Mouse (Mus musculus) ovary, postnatal 14 days (tissue): ENCODE measurements around the gene Rpl39.
A peak's percentile ranks its signal among the peaks of the same experiment; 100 is the strongest.
"Not testable (repeated sequence)": the region's sequence is repeated elsewhere in the genome, so short reads cannot be mapped to it uniquely, and the experiment has no call there.

Experiments
- DNase-seq: peaks from one replicate; pipeline ENCODE4 v3.0.0; 2022; ENCODE audit warnings: low spot score

Rpl39 gene

DNA sequence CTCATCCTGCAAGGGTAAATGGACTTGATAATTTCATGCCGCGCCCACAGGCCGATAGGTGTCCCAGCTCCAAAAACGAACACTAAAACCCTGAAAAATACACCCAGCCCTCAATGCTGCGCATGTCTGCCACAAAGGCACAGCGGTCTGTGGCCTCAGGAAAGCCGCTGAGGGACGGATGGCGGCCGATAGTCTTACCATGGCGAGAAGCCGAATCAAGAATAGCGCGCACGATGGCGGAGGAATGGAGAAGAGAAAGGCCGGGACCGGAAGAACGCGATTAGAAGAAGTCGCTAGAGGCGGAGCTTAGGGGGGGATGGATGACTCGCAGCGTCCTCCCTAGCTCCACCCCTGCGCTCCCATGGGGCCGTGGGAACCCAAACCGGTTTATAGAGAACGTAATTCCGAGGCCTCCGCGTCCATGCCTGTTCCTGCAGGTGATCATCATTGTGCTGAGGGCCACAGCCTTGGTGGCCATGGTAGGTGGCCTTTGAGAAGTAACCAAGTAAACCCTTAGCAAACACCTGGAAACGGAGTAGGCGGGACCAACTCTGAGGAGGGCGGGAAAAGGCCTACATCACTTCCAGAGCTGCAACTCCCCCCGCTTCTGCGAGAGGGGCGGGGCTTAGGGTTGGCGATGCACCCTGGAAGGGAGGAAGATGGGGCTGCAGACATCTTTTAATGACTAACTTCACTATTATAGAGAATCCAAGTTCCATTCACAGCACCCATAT, at the start of gene Rpl39:
Gene Rpl39 (minus strand): TSS at position 476 of the 734 bp plus-strand sequence.
- DNase-seq = peak; percentile 65

DNA sequence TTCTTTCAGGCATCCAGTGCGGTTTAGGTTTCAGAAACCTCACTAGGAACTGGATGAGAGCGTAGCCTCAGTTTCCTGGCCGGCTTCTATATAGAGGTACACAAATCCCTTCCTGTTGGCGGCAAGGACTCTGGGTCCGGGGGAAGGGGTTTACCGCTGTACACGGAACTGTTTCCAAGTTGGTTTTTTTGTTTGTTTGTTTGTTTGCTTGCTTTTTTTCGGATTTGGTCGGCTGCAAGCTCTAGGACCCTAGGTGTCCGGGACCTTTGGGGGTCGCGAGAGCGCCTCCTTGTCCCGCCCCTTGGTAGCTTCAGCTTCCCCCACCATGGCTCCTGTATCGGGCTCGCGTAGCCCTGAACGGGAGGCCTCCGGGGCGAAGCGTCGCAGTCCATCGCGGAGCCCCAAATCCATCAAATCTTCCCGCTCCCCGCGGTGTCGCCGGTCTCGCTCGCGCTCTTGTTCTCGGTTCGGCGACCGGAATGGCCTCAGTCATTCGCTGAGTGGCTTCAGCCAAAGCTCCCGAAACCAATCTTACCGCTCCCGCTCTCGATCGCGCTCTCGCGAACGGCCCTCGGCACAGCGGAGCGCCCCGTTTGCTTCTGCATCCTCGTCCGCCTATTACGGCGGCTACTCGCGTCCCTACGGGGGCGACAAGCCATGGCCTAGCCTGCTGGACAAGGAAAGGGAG, 41.6 kb upstream of the Rpl39 start, which contains the start of gene Nkap:
Gene Nkap (plus strand): TSS at position 125 of the 688 bp plus-strand sequence.
- peak; percentile 68 for DNase-seq

DNA sequence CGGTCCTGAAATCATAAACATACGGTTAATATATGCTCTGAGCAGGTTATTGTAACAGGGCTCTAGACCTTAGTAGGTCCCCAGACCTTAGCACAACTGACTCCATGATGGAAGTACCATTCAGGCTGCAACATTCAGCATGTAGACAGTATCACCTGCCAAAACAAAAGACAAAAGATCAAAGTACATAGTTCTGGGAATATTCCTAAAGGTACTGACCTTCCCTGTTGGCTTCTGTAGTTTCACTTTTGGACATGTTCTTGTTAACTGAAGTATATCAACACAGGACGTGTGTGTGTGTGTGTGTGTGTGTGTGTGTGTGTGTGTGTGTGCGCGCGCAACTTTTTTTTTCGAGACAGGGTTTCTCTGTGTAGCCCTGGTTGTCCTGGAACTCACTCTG, 40.3 kb upstream of the Rpl39 start:
- DNase-seq = no peak

DNA sequence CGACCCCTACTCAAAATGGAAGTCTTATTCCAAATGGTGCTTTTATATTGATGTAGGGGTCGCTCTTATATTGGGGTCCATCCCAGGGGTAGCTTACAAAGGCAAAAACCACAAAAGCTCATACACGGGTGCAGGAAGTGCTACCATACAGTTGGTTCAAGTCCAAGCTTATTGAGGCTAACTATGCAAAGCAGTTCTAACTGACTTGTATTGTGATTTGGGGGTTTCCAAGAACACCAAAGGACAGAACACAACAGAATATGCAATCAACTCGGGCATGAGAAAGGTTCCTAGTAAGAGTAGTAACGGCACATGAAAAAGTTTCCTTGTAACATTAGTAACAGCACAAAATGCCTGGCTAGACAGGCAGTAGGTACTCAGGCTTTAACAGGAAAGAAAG, 35.0 kb upstream of the Rpl39 start:
- DNase-seq = no peak

DNA sequence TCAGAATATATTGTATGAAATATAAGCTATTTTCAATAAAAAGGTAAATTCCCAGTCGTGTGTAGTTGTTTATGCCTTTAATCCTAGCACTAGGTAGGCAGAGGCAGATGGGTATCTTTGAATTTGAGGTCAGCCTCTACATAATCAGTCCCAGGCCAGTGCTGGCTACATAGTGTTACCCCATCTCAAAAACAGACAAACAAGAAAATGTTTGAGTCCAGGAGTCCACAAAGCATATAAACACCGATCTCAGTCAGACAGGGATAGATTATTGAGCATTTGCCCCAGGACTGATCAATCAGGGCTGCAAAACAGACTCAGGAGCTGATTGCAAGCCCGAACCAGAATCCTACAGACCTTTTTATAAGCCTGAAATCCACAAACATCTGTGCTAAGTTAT, 34.4 kb upstream of the Rpl39 start:
- no peak for DNase-seq

DNA sequence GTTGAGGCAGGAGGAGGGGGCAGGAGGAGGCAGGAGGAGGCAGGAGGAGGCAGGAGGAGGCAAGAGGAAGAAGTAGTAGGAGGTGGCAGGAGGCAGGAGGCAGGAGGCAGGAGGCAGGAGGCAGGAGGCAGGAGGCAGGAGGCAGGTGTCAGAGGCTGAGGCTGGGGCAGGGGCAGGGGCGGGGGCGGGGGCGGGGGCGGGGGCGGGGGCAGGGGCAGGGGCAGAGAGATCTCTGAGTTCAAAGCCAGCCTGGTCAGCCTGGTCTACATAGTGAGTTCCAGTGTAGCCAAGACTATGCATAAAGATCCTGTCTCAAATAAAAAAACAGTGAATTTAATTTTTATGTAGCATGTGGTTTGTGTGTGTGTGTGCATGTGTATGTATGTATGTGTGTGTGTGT, 31.9 kb upstream of the Rpl39 start:
- DNase-seq = no peak

DNA sequence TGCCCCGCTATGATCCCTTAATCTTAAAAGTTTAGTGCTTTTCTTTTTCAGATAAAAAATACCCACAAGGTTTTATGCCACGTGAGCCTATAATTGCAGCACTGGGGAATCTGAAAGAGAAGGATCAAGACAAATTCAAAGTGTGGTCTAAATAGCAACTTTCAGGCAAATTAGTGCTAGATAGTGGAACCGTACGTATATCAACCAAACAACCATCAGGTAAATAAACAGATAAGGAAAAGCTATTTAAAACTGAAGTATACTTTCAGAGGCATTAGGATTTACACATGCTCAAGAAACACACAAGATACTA, 25.6 kb upstream of the Rpl39 start:
- no peak for DNase-seq

DNA sequence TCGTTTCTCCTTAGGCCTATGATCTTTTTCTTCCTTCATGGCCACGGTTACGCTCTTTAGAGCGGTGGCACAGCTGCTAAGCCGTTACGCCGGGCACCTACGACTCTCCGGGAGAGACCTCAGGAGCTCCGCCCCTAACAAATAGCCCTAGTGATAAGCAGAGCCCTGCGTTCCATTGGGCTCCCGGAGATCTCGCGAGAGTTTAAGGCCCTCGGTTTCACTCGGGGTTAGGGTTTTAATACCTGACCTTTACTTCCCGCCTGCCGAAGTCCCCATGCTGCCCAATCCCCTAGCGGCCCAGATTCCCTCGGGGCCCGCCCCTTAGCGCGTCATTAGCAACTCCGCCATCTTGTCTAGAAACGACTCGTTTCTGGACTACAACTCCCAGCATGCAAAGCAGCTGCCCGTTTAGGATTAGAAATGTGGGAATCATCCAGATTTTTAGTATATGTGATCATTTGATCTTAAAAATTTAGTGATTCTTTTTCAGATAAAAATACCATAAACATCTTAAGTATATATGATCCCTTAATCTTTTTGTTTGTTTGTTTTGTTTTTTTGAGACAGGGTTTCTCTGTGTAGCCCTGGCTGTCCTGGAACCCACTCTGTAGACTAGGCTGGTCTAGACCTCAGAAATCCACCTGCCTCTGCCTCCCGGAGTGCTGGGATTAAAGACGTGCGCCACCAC, 25.1 kb upstream of the Rpl39 start, which contains the start of gene Upf3b:
Gene Upf3b (minus strand): TSS at position 130 of the 688 bp plus-strand sequence.
- DNase-seq = peak; percentile 62

DNA sequence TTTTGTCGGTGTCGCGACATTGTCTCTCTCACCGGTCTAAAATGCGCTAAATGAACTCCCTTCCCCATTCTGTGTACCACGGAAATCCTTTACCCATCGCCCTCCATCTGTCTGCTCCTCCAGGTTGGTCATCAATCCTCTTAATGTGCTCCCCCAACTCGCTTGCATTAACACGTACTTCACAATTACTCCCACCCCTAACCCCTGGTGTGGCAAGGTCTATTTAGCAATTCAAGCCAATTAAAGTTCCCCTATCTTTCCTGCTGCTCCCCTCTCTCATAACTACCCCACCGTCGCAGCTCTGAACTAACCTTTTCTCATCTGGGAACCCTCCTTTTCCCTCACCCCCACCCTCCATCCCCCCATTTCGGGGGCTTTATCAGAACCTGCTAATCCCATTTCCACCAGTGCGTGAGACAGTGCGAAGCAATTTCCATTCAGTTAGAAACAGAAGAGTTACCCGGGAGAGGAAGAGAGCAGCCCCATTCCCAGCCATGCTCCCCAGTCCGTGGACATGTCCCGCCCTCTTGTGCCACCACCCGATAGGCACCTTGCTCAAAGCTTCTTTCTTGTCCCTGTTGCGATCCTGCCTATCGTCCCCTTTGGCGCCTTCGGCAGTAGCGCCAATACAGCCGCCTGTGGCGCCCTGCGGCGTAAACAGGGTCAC, 24.5 kb upstream of the Rpl39 start:
- DNase-seq = no peak

DNA sequence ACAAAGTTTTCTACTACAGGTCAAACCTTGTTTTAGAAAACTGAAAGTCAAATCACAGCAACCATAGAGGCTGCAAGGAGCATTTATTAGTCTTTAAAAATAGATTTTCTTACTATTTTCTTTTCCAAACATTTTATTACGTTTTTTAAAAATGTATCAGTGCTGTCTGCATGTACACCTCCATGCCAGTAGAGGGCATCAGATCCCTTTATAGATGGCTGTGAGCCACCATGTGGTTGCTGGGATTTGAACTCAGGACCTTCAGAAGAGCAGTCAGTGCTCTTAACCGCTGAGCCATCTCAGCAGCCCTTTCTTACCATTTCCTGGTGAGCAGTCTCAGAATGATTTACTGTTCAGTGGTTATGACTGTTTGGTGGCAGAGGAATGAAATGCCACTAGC, 18.6 kb upstream of the Rpl39 start:
- DNase-seq = no peak

DNA sequence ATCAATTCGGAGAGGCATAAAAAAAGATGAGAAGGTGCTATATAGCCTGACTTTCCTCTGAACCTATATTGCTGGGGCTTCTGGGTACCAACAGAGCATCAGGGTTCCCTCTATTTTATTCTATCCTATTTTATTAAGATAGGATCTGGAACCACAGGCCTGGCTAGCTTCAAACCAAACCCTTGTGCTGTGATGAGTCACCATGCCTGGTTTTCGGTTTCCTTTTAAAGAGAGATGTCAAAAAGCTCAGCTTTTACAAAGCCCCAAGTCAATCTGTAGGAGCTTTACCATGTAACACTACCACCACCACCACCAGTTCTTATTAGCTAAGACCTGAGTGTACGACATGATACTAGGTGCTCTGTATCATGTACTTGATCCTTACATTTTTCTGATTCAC, 13.5 kb upstream of the Rpl39 start:
- DNase-seq = no peak

DNA sequence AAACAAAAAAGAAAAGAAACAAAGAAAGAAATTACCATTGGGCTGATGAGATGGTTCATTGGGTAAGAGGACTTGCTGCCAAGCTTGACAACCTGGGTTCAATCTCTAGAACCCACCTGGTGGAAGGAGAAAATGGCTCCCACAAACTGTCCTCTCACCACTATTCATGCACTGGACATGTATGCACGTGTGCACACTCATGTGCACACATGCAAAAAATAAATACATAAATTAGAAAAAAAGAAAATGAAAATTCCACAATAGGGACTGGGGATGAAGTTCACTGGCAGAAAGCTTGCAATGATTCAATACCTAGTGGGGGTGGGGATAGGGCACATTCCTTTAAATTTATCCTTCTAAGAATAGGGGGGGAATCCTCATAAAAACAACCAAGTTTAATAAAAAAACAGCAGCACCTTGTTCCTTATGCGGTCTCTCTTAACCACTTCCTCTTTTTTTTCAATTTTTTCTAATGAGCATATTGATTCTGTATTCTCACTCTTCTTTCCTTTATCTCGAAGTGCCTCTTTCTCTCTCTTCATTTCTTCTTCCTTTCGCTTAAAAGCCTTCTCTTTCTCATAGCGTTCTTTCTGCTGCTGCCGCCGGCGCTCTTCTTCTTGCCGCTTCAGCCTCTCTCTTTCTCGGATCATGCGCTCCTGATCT, 10.0 kb upstream of the Rpl39 start:
- DNase-seq = no peak

DNA sequence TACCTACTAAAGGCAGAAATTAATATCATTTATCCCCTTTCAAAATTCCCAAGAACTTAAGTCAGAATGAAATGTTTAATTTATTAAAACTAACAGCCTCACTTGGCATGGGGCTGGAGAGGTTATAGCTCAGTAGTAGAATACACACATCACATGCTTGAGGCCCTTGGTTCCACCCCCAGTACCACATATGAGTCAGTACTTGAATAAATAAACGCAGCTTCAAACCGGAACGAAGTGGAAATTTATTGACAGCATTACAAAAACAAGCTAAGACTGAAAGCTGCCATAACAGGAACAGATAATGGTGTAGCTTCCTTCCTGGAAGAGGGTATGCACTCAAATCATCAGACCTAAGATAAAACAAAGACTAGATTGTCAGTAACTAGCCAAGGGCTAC, 6.3 kb upstream of the Rpl39 start:
- no peak for DNase-seq

DNA sequence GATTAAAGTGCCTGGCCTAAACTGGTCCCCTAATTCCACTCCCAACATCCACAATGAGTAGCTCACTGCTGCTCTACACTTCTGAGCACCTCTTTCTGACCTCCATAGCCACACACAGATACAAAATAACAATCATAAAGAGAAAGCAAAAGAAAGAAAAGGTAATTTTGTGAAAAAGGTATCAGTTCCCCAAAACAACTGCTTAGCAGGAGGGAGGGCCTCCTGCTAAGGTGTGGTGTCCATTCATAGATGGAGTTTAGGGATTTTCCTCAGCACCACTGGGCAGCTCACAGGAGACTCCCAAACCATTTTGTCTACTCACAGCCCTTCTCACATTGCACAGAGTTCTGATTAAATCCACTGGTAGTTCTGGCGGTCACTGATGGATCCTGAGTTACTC, 3.6 kb upstream of the Rpl39 start:
- no peak for DNase-seq

DNA sequence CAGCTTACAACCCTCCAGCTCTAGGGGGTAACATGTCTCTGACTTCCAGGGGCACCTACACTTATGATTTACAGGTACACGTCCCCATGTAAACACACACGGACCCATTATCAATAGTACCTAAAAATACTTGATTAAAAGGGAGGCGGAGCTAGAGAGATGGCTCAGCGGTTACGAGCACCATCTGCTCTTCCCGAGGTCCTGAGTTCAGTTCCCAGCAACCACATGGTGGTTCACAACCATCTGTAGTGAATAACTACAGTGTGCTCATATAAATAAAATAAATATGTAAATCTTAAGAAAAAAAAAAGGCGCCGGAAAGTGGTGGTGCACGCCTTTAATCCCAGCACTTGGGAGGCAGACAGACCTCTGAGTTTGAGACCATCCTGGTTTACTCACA, 463 bp upstream of the Rpl39 start:
- DNase-seq = no peak

DNA sequence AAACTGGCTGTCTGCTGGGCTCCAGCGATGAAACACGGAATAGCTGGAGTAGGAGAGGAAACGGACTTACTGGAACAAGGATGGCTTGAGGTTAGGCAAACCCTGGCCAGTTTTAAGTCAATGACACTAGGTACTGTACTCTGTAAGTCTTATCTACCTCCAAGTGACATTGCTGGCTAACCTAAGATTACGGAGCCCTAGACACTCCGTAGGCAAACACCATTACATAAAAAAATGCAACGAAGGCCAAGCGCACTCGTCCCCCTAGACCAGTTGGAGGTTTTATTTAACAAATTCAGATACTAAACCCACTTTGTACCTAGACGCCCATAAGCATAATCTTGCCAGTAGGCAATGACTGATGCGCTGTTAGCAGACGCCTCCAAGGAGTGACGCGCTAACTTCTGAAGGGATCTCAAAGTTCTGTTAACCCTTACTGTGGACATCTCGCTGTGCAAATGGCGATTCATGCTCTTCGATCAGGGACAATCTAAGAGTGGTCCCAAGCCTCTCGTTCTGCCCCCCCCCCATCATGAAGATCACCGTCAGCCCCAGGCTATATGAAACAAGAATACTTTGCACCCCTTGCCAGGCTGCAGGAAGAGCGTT, 780 bp downstream of the Rpl39 start:
- no peak for DNase-seq

DNA sequence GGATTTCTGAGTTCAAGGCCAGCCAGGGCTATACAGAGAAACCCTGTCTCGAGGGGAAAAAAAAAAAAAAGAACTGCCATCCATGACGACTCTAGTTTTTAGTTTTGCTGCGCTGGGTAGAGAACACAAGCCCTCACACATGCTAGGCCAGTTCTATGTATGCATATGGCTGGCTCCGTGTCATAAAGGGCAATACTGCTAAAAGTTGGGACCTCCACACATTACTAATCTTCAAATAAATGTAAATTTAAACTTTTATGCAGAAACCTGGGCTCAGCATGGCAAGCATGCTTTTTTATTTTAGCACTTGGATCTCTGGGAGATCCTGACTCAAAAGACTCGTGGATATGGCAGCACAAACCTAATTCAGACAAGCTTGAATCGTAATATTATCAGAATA, 4.0 kb downstream of the Rpl39 start:
- DNase-seq = no peak

DNA sequence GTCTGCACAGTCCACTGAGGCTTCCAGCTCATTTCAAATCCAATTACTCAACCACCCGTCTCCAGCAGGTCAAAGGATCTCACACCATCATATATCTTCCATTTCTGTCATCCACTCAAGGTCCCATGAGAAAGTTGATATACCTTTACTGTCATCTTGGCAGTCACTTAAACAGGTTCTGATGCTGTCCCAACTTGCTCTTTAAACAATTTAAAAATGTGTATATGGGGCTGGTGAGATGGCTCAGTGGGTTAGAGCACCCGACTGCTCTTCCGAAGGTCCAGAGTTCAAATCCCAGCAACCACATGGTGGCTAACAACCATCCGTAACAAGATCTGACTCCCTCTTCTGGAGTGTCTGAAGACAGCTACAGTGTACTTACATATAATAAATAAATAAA, 4.9 kb downstream of the Rpl39 start:
- DNase-seq = not testable (repeated sequence)

DNA sequence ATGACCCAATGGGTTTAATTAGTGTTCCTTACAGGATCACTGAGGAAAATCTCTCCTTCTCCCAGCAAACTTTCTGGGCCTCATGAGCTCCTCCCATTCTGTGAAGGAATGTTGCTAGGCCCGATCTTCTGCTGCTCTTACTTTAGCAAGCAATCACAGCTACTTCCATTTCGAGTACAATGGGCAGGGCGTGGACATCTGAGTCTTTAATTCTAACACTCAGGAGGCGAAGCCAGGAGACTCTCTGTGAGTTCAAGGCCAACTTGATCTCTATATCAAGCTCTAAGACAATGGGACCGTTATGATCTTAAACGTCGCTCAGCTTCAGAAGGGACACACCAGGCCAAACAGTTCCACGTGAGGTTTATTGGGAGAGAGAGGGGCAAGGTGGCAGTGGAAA, 8.6 kb downstream of the Rpl39 start:
- DNase-seq = no peak

DNA sequence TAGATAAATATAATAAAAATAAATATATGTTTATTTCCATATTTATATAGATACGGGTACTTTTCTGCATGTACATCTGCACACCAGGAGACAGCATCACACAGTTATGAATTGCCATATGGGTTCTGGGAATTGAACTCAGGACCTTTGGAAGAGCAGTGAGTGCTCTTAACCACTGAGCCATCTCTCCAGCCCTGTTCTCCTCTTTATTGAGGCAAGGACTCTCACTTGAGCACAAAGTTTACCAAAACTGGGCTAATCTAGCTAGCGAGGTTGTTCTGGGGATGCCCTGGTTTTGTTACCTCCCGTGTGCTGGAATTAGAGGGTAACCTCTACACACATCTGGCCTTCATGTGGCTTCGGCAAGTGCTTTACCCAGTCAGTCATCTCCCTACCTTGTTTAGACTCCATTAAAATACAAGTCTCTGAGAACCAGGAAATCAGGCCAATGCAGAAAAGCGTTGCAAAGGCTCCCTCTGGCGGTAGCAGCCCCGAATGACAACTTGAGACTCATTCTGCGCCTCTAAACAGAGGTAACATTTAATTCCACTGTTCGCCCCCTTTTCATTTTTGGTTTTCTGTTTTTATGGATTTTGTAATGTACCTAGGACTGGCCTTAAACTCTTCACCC, 10.8 kb downstream of the Rpl39 start:
- DNase-seq = peak; percentile 49

DNA sequence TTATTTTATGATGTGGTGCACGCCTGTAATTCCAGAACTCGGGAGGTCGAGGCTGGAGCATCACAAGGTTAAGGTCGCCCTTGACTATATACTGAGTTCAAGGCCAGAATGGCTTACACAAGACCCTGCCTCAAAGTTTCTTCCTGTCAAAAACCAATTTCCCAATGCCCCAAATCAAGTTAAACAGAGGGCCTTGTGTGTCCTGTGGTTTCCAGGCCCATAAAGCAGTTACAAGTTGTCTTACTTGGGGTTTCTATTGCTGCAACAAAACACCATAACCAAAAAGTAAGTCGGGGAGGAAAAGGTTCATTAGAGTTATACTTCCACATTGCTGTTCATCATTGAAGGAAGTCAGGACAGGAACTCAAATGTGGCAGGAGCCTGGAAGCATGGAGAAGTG, 16.4 kb downstream of the Rpl39 start:
- DNase-seq = no peak
